Mouse (Mus musculus) myocyte (in vitro differentiated cells): Measurements from ENCODE around the gene Gm7029.
"Not testable (repeated sequence)": the region's sequence is repeated elsewhere in the genome, so short reads cannot be mapped to it uniquely, and the experiment has no call there.

Experiments
- MAX ChIP-seq: IDR thresholded peaks from one replicate; pipeline ENCODE4 v1.6.1; 2011; ENCODE audit warnings: low read depth, mild to moderate bottlenecking, control low read depth
- POLR2A ChIP-seq: IDR thresholded peaks from one replicate; pipeline ENCODE4 v1.6.1; 2011; ENCODE audit warnings: low read depth, mild to moderate bottlenecking, control low read depth, moderate library complexity; ENCODE audit not compliant: insufficient read length
- TCF12 ChIP-seq: IDR thresholded peaks from one replicate; pipeline ENCODE4 v1.6.1; 2011; ENCODE audit warnings: mild to moderate bottlenecking, control low read depth; ENCODE audit not compliant: poor library complexity, insufficient read depth, severe bottlenecking
- TCF3 ChIP-seq: IDR thresholded peaks from one replicate; pipeline ENCODE4 v1.6.1; 2011; ENCODE audit warnings: low read depth, control low read depth; ENCODE audit not compliant: insufficient read length

DNA sequence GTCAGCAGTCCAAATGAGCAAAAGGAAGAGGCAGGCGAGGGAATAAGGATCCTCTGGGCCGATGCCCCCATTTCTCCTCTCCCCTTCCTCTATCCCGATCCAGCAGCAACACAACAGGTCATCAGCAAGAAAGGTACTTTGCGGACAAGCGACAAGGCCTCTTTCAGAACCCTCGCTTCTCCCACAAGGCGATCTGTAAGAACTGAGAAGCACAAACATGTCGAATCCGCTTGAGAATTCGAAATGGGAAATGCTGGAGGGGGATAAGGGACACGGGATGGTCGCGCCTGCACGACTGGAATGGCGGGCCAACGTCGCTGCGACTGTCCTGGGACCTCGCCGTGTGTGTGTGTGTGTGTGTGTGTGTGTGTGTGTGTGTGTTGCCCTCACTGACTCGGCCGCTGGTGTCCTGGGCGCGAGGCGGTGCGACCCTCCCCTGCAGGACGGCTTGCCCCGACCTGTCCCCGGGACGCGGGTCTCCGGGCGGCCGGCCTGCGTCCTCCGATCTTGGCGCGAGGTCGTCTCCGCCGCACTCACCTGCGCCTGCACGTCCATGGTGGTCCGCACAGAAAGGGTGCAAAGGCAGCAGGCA is 16.4 kb downstream of the Gm7029 start:
- peak; percentile 80 for TF ChIP-seq POLR2A
- TF ChIP-seq MAX, TCF3, TCF12: not testable (repeated sequence)
